ENCODE assay signal across 9 mouse cellular contexts in the genomic region with DNA sequence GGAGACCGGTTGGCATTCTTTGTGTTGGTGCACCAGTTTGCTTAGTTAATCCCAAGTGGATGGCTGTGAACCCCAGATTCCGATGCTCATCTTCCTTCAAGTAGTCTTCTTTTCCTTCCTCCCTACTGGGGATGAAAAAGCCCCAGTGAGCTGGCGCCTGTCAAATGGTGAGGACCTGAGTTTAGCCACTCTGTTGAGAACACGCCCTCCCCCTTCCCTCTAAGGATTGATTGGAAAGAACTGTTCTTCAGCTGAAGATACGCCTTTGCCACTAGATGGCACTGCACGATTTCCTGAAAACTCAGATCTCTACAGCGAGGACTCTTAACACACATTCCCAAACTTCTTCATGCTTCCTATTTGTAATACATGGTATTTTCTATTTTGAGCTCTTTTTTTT. TPM values are rescaled to one million over a fixed set of nuclear protein-coding genes. Genes with fewer than 3 reads are reported as not detected.
DNase-seq lines count a peak whose midpoint lies in the region; ATAC-seq and TF ChIP-seq lines count a peak whose summit lies in the region.
"Had no signal": no experiment of that assay in that cellular context is flagged by ENCODE, and none has a peak within 500 bp of the region (broad histone marks: within the 10 kb centered on the region; RNA-seq: fewer than 3 reads in every experiment).

No protein-coding gene starts in this region.

- peak; percentile 56; the same call in 1 of the 2 replicates for ATAC-seq in liver, embryonic 13.5 days (ENCODE audit: low read depth)

- no peak overlapping the region for H3K9ac ChIP-seq in liver, embryonic 13.5 days
- H3K9ac ChIP-seq: heart, embryonic 15.5 days had no signal

- H3K36me3 ChIP-seq in E14TG2a.4 (ENCODE audit: insufficient read depth, low read length) = peaks cover 44% of the 10 kb centered on the region
- H3K36me3 ChIP-seq in liver, embryonic 13.5 days = peaks cover 21% of the 10 kb centered on the region

- peaks cover 26% of the 10 kb centered on the region for H3K4me1 ChIP-seq in E14TG2a.4 (replicated peaks; ENCODE audit: low read depth, low read length)
- H3K4me1 ChIP-seq in liver, embryonic 13.5 days (replicated peaks) = peaks cover 20% of the 10 kb centered on the region

- H3K9me3 ChIP-seq in E14TG2a.4 (ENCODE audit: low read length) = no peaks in the 10 kb centered on the region
- no peaks in the 10 kb centered on the region for H3K9me3 ChIP-seq in liver, embryonic 13.5 days (replicated peaks)
- H3K9me3 ChIP-seq: heart, embryonic 15.5 days had no signal

- intact Hi-C loops in gastrocnemius, postnatal 14 days (cut with DNase I; ENCODE audit: low total_unique reads) = loop anchor here (5.0 to 10.0 kb wide), 2 partner anchors 68 to 194 kb away; no protein-coding TSS in a partner anchor

- no peaks in the 10 kb centered on the region for H3K27me3 ChIP-seq in E14TG2a.4 (ENCODE audit: insufficient read depth, low read length)
- H3K27me3 ChIP-seq in liver, embryonic 13.5 days = no peaks in the 10 kb centered on the region
- H3K27me3 ChIP-seq: heart, embryonic 15.5 days had no signal

- H3K4me2 ChIP-seq in liver, embryonic 13.5 days = no peak overlapping the region
- H3K4me2 ChIP-seq: heart, embryonic 15.5 days had no signal

- 23% methylated on average over 7 of the region's 7 CpGs for WGBS in liver, embryonic 13.5 days (ENCODE audit: insufficient replicate concordance)

- no peak overlapping the region for H3K4me3 ChIP-seq in E14TG2a.4 (replicated peaks; ENCODE audit: low read length)
- no peak overlapping the region for H3K4me3 ChIP-seq in liver, embryonic 13.5 days (replicated peaks)
- H3K4me3 ChIP-seq: heart, embryonic 15.5 days had no signal

- no peak overlapping the region for H3K27ac ChIP-seq in liver, embryonic 13.5 days
- H3K27ac ChIP-seq: heart, embryonic 15.5 days had no signal

- DNase-seq in R1 (ENCODE audit: low read depth, low spot score) = peak; percentile 87
- peak; percentile 59 to 77 for DNase-seq in cerebellum, postnatal 25 days
- peak; percentile 26 for DNase-seq in gastrocnemius, postnatal 14 days
- DNase-seq in kidney, adult 9 months = peak; percentile 76
- DNase-seq in liver, embryonic 13.5 days = peak; percentile 35
- peak; percentile 41 for DNase-seq in retina, postnatal 7 days (ENCODE audit: low read depth, low spot score)
- no peak for DNase-seq in urinary bladder, postnatal 10 days (ENCODE audit: low spot score)

- TF ChIP-seq CTCF in E14TG2a.4 (conservative IDR thresholded peaks at IDR 0.05; ENCODE audit: low read length) = peak; percentile 64

RNA-seq across cellular contexts. Expression of gene Arhgap17, which starts 29.1 kb away (rescaled TPM):
- 10 to 100 TPM; 16.4 to 19.0 TPM for total RNA-seq in gastrocnemius, postnatal 14 days (2021)
- polyA plus RNA-seq in liver, embryonic 13.5 days (2015; fragmentation: Nextera tagmentation; extraction: Ambion mirVana) = 8.5 and 12.0 TPM in 2 replicates

RNA-seq across cellular contexts. Expression of gene Lcmt1, which starts 29.2 kb away (rescaled TPM):
- 10 to 100 TPM; 24.2 to 25.3 TPM for total RNA-seq in gastrocnemius, postnatal 14 days (2021)
- polyA plus RNA-seq in liver, embryonic 13.5 days (2015; fragmentation: Nextera tagmentation; extraction: Ambion mirVana) = 30.6 and 33.7 TPM in 2 replicates
